Mouse (Mus musculus) lung, embryonic 16.5 days (tissue): Measurements from ENCODE around the gene Col26a1. TPM values are rescaled to one million over a fixed set of nuclear protein-coding genes. Genes with fewer than 3 reads are reported as not detected.

Source experiments
- ATAC-seq: fragments of 200-750 bp; cut with Nextera tagmentation; 2 replicates; pipeline ENCODE4 v1.8.0; 2017; ENCODE audit warnings: low read depth, mild to moderate bottlenecking, moderate library complexity
- H3K27ac ChIP-seq: fragments of 300-500 bp; sonication (generic); 2 replicates; pipeline ENCODE4 v1.5.1; 2014; ENCODE audit warnings: mild to moderate bottlenecking, control low read depth, low read length
- H3K27me3 ChIP-seq: fragments of 300-500 bp; sonication (generic); 2 replicates; pipeline ENCODE4 v1.6.1; 2014; ENCODE audit warnings: low read depth, low read length, mixed read lengths; ENCODE audit not compliant: control insufficient read depth, insufficient read depth
- H3K36me3 ChIP-seq: fragments of 300-500 bp; sonication (generic); 2 replicates; pipeline ENCODE4 v1.6.1; 2014; ENCODE audit warnings: low read length; ENCODE audit not compliant: control insufficient read depth, insufficient read depth
- H3K4me1 ChIP-seq: fragments of 300-500 bp; sonication (generic); replicated peaks from 2 replicates; pipeline ENCODE4 v1.6.1; 2014; ENCODE audit warnings: low read length, mixed read lengths; ENCODE audit not compliant: control insufficient read depth, insufficient read depth
- H3K4me2 ChIP-seq: fragments of 300-500 bp; sonication (generic); 2 replicates; pipeline ENCODE4 v1.6.1; 2014; ENCODE audit warnings: low read depth, low read length, control low read depth
- H3K4me3 ChIP-seq: fragments of 300-500 bp; sonication (generic); 2 replicates; pipeline ENCODE4 v1.5.1; 2014; ENCODE audit warnings: mild to moderate bottlenecking, low read length, control low read depth
- H3K9ac ChIP-seq: fragments of 300-500 bp; sonication (generic); 2 replicates; pipeline ENCODE4 v1.6.1; 2014; ENCODE audit warnings: low read length, control low read depth
- H3K9me3 ChIP-seq: fragments of 300-500 bp; sonication (generic); 2 replicates; pipeline ENCODE4 v1.6.1; 2016; ENCODE audit warnings: low read length; ENCODE audit not compliant: control insufficient read depth
- WGBS: fragments of 180-500 bp; shearing (Covaris S2); extraction: QIAGEN DNeasy Blood & Tissue Kit; methylation state at CpG from one replicate; pipeline ENCODE4 v1.1.7; 2014; 5-methylcytosine and 5-hydroxymethylcytosine counted together
- polyA plus RNA-seq: library from polyadenylated mRNA; unstranded; fragments of >200 nt; fragmentation: Nextera tagmentation; extraction: Ambion mirVana; gene quantifications from 2 replicates; pipeline ENCODE4 v1.2.1, GENCODE M21; 2015

The Col26a1 gene
- polyA plus RNA-seq, 1 experiment from 2014 or later = 5.9 TPM

DNA sequence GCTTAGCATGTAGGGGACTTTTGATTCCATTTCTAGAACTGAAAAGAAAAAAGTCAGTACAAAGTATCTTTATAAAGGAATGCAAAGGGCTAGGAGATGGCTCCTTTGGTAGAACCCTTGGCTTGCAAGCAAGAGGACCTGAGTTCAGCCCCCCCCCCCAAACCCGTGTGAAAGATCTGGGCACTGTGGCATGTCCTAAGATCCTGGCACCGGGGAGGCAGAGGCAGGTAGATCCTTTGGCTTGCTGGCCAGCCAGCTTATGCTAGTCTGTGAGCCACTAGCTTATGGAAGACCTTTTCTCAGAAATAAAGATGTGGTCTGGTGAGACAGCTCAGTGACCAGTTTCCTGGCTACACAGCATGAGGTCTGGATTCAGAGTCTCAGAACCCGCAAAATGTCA, 31.2 kb upstream of the Col26a1 start:
- H3K36me3 ChIP-seq = peaks cover 9% of the 10 kb centered on the region; the same call in 1 of the 2 replicates
- H3K27me3 ChIP-seq = no peaks in the 10 kb centered on the region
- H3K4me1 ChIP-seq = no peaks in the 10 kb centered on the region
- ATAC-seq = no peak
- no peak overlapping the region for H3K27ac ChIP-seq
- no peaks in the 10 kb centered on the region for H3K9me3 ChIP-seq
- no peak overlapping the region for H3K4me3 ChIP-seq
- no peak overlapping the region for H3K9ac ChIP-seq
- WGBS = 82% methylated on average over 3 of the region's 3 CpGs
- H3K4me2 ChIP-seq = no peak overlapping the region

DNA sequence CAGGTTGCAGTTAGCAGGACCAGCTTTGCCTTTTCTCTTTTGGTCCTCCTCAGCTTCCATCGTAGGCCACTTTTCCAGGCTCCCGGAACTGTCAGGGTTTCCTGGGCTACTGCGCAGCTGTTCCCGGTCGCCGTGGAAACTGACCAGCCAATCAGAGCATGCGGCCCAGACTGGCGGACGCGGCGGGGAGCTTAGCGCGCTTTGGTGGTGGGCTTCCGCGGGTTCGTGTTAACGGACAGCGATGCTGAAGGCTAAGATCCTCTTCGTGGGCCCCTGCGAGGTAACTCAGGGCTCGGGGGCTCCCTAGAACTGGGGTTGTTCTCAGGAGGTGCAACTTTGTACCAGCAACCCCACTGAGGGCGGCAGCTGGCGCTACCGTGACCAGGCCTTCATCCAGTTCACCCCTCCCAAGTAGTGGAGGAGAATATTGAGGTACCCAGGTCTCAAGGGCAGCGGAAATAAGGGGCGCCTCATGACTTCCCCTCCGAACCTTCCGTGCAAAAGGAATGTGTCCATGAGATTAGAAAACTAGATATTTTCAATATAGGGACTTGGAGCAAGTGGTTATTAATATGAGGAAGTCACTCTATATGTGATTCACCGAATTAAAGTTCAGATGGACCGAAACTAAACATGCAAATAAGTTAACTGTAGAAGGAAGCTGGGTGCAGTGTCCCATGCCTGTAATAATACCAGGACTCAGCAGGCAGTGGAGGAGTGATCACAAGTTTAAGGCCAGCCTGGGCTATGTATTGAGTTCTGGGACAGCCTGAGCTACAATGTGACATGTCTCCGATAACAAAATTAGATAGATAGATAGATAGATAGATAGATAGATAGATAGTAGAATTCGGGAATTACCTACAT, 25.2 kb upstream of the Col26a1 start, which contains the start of gene Ift22:
Gene Ift22, plus strand, starts transcription at position 160 of the 867 bp plus-strand sequence.
- WGBS = 7% methylated on average over 32 of the region's 32 CpGs
- H3K27ac ChIP-seq = no peak within 1 kb of the TSS
- H3K36me3 ChIP-seq = peaks cover 8% of the 10 kb centered on the region; the same call in 1 of the 2 replicates
- peak within 1 kb of the TSS; percentile 72 for H3K4me3 ChIP-seq
- no peaks in the 10 kb centered on the region for H3K4me1 ChIP-seq
- H3K9ac ChIP-seq = peak within 1 kb of the TSS; percentile 72
- ATAC-seq = peak; percentile 97
- peak within 1 kb of the TSS; percentile 77 for H3K4me2 ChIP-seq
- H3K27me3 ChIP-seq = no peaks in the 10 kb centered on the region
- H3K9me3 ChIP-seq = no peaks in the 10 kb centered on the region

DNA sequence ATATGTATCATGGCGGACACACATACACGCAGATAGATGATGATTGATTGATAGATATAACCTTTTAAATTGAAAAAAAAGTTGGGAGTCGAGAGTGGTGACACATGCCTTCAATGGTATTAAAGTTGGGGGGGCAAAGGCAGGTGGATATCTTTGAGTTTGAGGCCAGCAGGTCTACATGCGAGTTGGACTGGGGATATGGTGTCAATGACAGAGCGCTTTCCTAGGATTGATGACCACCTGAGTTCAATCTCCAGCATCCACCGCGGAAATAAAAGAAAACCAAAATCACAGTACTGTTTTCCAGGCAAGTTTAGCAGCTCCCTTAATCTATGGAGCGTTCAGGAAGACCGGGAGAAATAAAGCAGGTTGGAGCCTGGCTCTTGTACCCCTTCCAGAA, 24.6 kb upstream of the Col26a1 start:
- Histone ChIP-seq H3K4me2 (peak overlapping the region; percentile 77), H3K9me3 (no peaks in the 10 kb centered on the region), H3K4me3 (peak overlapping the region; percentile 72), H3K36me3 (peaks cover 3% of the 10 kb centered on the region; the same call in 1 of the 2 replicates), H3K9ac (peak overlapping the region; percentile 55), H3K27ac (no peak overlapping the region), H3K27me3 (no peaks in the 10 kb centered on the region), H3K4me1 (no peaks in the 10 kb centered on the region)
- 36% methylated on average over 9 of the region's 9 CpGs for WGBS
- ATAC-seq = no peak

DNA sequence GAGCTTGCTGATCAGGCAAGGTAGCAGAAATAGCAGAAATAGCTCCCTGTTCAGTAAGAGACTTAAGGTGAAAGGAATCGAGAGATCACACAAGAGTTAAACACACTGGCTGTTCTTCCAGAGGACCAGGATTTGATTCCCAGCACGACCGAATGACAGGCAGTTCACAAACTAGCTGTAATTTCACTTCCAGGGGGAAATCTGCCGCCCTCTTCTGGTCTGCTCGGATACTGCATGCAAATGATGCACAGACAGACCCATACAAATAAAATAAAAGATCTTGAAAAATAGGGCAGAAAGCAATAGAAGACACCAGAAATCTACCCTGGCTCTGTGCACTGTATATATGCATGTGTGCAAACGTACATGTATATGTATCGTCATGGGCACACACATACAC, 22.6 kb upstream of the Col26a1 start:
- 42% methylated on average over 7 of the region's 7 CpGs for WGBS
- ATAC-seq = no peak
- H3K27me3 ChIP-seq = no peaks in the 10 kb centered on the region

DNA sequence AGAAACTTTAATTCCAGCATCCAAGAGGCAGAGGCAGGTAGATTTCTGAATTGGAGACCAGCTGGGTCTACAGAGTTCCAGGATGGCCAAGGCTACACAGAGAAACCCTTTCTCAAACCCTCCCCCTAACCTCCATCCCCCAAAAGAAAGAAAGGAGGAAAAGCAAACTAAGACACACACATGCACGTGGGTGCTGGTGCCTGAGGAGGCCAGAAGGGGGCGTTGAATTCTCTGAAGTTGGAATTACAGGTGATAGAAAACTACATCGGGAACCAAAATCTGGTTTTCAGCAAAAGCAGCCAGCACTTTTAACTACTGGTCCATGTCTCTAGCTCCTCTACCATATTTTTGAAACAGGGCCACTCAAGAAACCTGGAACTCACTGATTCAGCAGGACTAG, 21.6 kb upstream of the Col26a1 start:
- no peaks in the 10 kb centered on the region for H3K36me3 ChIP-seq
- no peaks in the 10 kb centered on the region for H3K9me3 ChIP-seq
- no peak overlapping the region for H3K4me2 ChIP-seq
- H3K4me3 ChIP-seq = no peak overlapping the region
- no peaks in the 10 kb centered on the region for H3K27me3 ChIP-seq
- H3K4me1 ChIP-seq = no peaks in the 10 kb centered on the region; the same call in 1 of the 2 replicates
- no peak for ATAC-seq
- H3K27ac ChIP-seq = no peak overlapping the region
- 56% methylated on average over 3 of the region's 3 CpGs for WGBS
- no peak overlapping the region for H3K9ac ChIP-seq

More for the DNA sequence above, 22.6 kb upstream of the Col26a1 start:
- Histone ChIP-seq H3K27ac (no peak overlapping the region), H3K9ac (no peak overlapping the region), H3K9me3 (no peaks in the 10 kb centered on the region), H3K4me3 (no peak overlapping the region), H3K4me1 (no peaks in the 10 kb centered on the region; the same call in 1 of the 2 replicates), H3K4me2 (no peak overlapping the region), H3K36me3 (no peaks in the 10 kb centered on the region)

DNA sequence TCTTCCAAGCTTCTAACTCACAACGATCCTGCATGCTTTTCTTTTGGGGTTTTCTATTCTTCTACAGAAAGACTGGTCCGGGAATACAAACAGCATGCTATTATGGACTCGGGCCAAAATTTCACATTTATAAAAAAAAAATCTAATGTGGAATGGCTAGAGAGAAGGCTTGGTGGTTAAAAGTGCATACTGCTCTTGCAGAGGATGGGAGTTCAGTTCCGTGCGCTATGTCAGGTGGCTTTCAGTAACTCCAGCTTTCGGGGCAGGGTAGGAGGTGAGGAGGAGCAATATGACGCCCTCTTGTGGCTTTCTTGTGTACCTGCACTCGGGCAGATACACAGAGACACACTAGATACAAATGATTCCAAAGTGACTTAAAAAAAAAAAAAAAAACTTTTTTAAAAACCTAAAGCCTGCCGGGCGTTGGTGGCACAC, 12.5 kb upstream of the Col26a1 start:
- no peak overlapping the region for H3K9ac ChIP-seq
- no peak overlapping the region for H3K4me3 ChIP-seq
- H3K36me3 ChIP-seq = no peaks in the 10 kb centered on the region
- no peaks in the 10 kb centered on the region for H3K27me3 ChIP-seq
- H3K4me1 ChIP-seq = no peaks in the 10 kb centered on the region; the same call in 1 of the 2 replicates
- H3K9me3 ChIP-seq = no peaks in the 10 kb centered on the region
- H3K4me2 ChIP-seq = no peak overlapping the region; the same call in 1 of the 2 replicates
- ATAC-seq = no peak
- H3K27ac ChIP-seq = no peak overlapping the region
- WGBS = 44% methylated on average over 10 of the region's 10 CpGs

DNA sequence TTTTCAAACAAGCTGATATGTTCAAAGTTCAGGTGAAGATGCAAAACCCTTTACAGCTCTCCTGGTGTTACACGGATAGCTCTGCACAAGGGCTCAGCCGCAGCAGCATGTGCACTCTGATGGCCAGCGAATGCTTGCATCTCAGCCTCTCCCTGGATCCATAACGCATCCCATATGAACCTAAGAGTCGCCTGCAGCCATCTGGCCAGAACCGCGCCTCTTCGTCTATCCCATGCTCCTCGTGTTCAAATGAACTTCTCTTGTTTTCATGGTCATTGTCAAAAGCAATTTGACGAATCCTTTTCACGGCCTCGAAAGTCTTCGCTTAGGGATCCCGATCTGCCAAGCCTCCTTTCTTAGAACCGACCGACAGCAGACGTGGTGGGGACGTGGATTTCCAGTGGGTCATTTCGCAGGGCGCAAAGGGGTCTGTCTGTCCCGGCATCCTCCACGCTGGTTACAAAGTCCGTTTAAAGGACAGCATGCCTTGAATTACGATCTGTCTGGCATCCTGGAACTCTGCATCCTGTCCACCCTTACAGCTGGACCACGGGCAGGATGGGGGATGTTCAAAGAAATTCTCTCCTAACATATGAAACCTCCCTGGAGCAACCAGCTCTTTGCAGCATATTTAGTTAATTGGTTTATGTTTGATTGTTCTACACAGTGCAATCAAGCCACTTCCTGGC, 12.0 kb upstream of the Col26a1 start:
- peak overlapping the region; percentile 32 for H3K4me2 ChIP-seq
- H3K4me3 ChIP-seq = no peak overlapping the region
- no peak for ATAC-seq
- no peaks in the 10 kb centered on the region for H3K36me3 ChIP-seq
- no peak overlapping the region for H3K9ac ChIP-seq
- 49% methylated on average over 25 of the region's 25 CpGs for WGBS
- no peaks in the 10 kb centered on the region for H3K9me3 ChIP-seq
- no peak overlapping the region for H3K27ac ChIP-seq
- no peaks in the 10 kb centered on the region for H3K27me3 ChIP-seq
- H3K4me1 ChIP-seq = no peaks in the 10 kb centered on the region; the same call in 1 of the 2 replicates

DNA sequence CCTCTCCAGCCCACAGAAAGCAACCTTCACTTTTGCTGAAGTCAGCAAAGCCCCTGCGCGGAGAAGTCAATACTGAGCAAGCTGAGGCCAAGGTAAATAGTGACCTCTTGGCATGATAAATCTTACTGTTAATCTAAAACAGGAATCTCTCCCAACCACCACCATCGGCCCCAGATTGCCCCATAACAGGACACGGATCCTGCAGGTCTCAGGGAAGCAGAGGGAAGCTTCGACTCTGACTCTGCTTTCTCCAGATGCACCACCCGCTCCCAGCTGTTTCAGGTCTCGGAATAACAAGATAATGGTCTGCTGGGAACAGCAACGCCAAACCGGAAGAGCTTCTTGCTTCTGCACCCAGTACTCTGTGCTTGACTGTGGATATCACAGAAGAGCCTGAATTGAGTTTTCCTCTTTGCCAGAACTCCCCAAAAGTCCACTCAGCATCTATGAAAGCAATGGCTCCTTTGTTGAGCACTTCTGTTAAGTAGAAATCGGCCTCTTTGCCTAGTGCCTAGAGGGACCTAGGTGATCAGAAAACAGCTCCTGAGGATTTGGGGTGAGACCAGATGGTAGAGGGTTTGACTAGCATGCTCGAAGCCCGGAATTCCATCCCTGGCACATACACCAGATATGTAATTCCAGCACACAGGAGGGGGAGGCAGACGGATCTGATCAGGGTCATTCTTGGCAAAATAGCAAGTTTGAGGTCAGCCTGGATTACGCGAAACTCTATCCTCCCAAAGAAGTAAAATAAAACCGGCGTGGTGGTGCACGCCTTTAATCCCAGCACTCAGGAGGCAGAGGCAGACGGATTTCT, 5.7 kb upstream of the Col26a1 start:
- H3K4me2 ChIP-seq = no peak overlapping the region
- H3K9ac ChIP-seq = no peak overlapping the region
- no peaks in the 10 kb centered on the region for H3K9me3 ChIP-seq
- no peak overlapping the region for H3K27ac ChIP-seq
- WGBS = 46% methylated on average over 19 of the region's 19 CpGs
- no peak for ATAC-seq
- peaks cover 4% of the 10 kb centered on the region for H3K27me3 ChIP-seq
- no peaks in the 10 kb centered on the region for H3K36me3 ChIP-seq
- H3K4me3 ChIP-seq = no peak overlapping the region
- H3K4me1 ChIP-seq = no peaks in the 10 kb centered on the region
